Mouse (Mus musculus): ENCODE measurements around the gene Ppara. TPM values are rescaled to one million over a fixed set of nuclear protein-coding genes. Genes with fewer than 3 reads are reported as not detected.
A peak's percentile ranks its signal among the peaks of the same experiment; 100 is the strongest.
"Not testable (repeated sequence)": the region's sequence is repeated elsewhere in the genome, so short reads cannot be mapped to it uniquely, and the experiment has no call there.

Ppara gene
- total RNA-seq, 1 experiment from 2014 or later = 28.5 TPM

GRCm38 (mm10) chr15:85757768-85758167 lies 23.0 kb downstream of the Ppara start:
- DNase-seq = no peak

DNA sequence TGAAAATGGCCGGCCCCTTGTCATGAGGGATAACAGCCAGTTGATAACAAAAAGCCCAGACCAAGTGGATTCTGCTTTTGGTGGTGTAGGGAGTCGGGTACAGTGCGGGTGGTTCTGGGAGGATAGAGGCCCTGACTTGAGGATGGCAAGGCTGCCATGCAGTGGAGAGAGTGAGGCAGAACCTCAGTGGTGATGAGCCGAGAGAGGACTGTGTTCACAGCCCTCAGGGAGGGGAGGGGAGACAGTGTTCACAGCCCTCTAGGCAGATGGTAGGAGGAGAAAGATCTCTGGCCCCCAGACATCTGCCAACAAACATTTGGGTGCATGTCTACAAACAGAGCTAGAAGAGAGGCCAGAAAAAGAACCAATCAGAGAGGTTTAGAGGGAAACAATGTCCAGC lies 28.0 kb downstream of the Ppara start:
- DNase-seq = no peak

GRCm38 (mm10) chr15:85765022-85765421 lies 30.2 kb downstream of the Ppara start:
- no peak for DNase-seq

- DNase-seq = no peak
These were observed 31.9 kb downstream of the Ppara start for GRCm38 (mm10) chr15:85766677-85767076.

DNA sequence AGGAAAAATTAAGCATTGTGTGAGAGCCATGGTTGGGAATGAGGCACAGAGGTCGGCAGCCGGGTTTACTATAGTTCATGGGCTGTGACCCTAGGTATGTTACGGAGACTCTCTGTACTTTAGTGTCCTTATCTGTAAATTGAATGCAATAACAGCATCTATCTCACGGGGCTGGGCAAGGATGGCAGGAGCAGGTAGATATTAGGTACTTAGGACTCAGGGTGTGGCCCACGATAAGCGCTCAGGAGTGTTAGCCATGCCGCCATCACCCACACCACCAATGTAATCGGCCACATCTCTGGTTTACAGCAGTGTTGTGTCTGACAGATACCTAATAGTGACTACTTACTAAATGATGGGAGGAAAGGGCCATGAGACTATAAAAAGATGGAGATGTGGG lies 34.2 kb downstream of the Ppara start:
- no peak for DNase-seq

DNA sequence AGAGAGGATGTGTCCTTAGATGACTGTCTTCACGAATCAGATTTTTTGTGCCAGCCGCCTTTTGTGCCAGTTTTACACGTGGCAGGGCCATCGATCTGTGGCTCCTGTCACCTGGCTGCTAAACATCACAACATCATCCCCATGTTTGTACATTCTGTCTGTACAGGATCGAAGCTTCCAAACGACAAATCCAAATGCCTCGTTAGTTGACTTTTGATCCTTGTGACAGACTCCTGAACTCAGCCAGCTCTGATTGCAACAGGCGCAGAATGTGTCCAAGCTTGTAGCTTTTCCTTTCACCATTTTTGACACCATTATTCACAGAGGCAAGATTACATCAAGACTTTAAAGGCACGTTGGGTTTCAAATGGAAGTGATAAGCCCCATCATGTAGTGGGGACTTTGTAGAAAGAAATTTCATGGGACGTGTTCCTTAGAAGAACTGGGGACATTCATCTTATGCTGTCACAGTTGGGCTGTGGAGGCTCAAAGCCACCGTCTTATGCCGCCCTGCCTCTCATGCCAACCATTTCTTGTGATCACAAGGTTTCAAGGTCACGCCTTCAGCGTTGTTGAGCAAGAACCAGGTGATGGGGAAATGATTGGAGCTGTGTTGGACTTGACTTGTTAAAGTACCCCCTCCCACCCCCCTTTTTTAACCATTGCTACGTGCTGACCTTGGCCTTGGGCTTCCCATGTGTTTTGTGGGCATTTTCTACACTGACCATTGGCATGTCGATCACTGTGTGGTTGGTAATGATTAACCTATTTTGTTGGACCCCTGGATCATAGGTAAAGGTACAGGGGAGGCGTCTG lies 36.7 kb downstream of the Ppara start:
- no peak for DNase-seq

GRCm38 (mm10) chr15:85772146-85772740 lies 37.5 kb downstream of the Ppara start:
- DNase-seq = no peak

DNA sequence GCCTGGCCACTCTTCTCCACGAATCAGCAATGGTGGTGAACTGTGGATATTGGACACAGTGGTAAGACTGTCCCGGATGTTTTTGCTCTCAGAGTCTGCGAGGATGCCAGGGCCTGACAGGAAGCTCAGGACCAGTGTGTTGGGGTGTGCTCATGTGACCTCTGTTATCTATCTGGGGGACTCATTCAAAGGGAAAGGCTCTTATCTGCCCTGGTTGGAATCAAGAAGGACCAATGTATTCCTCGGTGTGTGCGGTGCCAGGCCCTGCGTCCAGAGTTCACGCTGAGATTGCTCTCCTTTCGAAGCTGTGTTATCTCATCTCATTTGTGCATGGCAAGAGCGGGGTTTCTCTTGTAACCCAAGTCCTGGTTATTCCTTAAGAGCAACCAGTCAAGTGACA lies 39.6 kb downstream of the Ppara start:
- no peak for DNase-seq

DNA sequence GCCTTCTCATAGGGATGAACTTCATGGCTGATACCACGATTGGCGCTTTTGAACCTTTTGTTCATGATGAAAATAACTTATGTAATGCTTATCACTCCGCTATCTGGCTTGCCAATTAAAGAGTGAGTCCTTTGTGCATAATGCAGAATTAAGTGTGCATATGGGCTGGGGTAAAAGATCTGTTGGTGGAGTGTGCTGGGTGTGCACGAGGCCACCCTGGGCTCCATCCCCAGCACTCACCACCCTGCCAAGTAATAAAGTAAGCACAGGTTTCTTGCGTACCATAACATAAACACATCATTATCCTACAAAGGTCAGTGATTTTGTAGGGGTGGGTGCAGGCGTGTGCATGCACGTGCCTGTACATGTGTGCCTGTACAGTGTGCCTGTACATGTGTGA lies 40.2 kb downstream of the Ppara start:
- no peak for DNase-seq

- no peak for DNase-seq
These were observed 41.5 kb downstream of the Ppara start for GRCm38 (mm10) chr15:85776241-85776640.

DNA sequence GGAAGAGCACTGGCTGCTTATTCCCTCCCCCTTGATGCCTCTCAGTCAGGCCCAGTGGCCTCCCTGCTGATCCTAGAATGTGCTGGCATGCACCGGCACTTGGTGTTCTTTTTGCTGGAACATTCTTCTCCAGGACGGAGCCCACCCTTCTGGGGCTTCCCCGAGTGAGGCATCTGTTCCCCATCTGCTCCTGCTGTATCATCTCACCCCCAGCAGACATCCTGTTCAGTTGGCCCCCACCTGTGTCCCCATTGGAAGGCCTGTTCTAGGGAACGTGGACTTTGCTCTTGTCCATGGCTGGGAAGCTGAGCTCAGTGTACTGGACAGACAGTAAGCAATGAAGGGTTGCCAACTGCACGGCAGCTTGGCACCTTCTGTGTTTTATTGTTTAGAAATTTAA lies 42.0 kb downstream of the Ppara start:
- DNase-seq = no peak

GRCm38 (mm10) chr15:85778891-85779290 lies 44.1 kb downstream of the Ppara start:
- DNase-seq = not testable (repeated sequence)

DNA sequence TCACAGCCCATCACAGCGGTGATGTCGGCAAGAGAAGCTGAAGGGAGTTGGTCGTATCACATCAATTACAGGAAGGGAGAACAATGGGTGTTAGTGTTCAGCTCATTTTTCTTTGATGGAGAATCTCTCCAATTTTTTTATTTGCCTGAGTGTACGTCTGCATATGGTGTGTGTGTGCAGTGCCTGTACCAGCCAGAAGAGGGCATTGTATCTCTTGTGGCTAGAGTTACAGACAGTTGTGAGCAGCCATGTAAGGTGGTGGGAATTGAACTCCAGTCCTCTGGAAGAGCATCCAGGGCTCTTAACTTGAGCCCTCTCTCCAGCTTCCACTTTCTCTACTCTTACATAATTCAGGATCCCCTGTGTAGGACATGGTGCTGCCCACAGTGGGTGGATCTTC lies 48.4 kb downstream of the Ppara start:
- DNase-seq = no peak

DNA sequence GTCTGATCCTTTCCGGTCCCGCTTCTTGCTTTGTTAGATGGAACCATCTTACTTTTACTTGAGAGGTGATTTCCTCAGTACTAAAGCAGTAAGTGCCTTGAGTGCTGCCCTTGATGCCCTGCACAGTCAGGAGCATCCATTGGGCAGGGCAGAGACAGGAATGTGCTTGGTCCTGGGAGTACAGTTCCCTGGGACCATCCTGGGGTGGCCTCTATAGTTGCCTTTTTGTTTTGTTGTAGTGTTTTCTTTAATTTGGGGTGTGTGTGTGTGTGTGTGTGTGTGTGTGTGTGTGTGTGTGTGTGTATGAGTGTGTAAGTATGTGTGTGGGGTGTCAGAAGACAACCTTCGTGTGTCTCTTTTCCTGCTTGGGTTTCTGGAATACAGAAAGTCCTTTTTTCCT lies 49.6 kb downstream of the Ppara start:
- DNase-seq = no peak

DNA sequence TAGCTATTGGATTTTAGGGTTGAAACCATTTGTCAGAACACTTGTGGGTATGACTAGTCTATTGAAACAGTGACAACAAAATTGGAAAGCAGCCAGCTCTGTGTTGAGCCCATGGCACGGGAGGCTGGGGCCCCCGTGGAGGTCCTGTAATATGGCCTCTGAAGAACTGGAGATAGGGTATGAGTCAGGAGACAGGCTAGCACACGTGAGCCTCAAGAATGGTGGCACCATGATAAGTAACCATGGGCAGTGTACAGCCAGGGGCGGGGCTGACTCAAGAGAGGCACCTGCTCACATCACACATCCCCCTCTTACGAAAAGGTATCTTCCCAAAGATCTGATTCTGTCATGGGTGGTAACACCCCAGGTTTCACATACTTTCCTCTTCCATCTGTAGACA lies 51.9 kb downstream of the Ppara start:
- DNase-seq = no peak

DNA sequence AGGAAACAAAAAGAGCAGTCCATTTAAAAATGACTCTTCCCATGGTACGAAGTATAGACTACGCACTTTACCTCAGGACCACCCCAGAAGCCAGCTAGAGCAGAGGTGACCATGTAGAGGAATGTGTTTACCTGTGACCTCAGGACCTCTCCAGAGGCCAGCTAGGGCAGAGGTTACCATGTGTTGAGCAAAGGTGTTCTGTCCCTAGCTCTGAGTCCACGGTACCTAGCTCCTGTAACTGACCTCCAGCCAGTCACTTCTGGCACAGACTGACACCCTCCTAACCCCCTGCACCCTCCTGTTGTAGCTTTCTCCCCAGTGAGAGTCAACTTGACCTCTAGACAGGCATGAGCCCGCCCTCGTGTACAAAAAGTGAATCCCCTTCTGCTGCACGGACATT lies 52.7 kb downstream of the Ppara start:
- DNase-seq = no peak

- no peak for DNase-seq
These were observed 53.3 kb downstream of the Ppara start for GRCm38 (mm10) chr15:85788051-85788450.

GRCm38 (mm10) chr15:85788633-85789032 lies 53.9 kb downstream of the Ppara start:
- no peak for DNase-seq

DNA sequence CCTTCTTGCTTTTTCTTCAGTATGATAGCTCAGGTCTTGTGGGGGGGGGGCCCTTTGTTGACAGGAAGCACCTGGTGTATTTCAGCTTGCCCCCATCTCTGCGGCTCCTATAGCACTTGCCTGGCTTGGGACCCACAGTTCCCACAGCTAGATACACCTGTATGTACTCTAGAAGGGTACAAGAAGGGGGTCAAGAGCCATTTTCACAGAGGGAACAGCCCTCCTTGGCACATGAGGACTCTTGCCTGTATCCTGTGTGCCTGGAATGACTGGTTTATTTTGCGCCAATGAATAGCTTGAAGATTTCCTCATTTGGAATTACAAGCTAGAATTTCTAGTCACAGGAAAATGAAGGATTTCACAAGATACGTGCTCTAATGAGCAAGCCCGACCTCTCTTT lies 56.7 kb downstream of the Ppara start:
- DNase-seq = no peak

- DNase-seq = peak; percentile 57
These were observed 58.0 kb downstream of the Ppara start for GRCm38 (mm10) chr15:85792819-85793218.

DNA sequence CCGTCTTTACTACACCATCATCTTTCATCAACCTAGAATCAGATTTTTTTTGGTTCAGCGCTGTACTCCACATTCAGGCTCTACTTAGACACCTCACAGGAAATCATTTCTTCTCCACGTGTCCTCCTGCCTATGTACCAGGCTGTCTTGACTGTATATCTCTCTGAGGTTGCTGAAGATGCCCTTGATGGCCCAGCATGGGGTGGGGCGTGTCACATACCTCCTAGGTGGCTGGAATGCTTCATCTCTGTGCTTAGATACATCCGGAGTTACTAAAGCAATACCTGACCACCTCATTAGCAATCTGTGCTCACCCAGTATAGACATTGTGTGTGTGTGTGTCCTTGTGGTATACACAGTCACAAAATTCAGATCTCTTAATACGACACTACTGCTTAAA lies 60.7 kb downstream of the Ppara start:
- no peak for DNase-seq

GRCm38 (mm10) chr15:85798676-85799075 lies 63.9 kb downstream of the Ppara start:
- DNase-seq = no peak

- DNase-seq = peak; percentile 57
These were observed 68.1 kb downstream of the Ppara start for GRCm38 (mm10) chr15:85802931-85803330.

- DNase-seq = no peak
These were observed 72.1 kb downstream of the Ppara start for GRCm38 (mm10) chr15:85806886-85807285.

Measured in adrenal gland, postnatal 25 days (tissue).